Mouse (Mus musculus) small intestine, adult 2 months (tissue): ENCODE data around the gene Mnd1.
A peak's percentile ranks its signal among the peaks of the same experiment; 100 is the strongest.

Experiments
- CTCF ChIP-seq: fragments of 200-500 bp; IDR thresholded peaks from 2 replicates; pipeline ENCODE4 v1.5.1; 2012; ENCODE audit warnings: low read depth, mild to moderate bottlenecking, control low read depth, inconsistent platforms, low read length, moderate library complexity, mixed read lengths; ENCODE audit not compliant: insufficient replicate concordance, insufficient read length; ENCODE audit errors: extremely low read depth
- POLR2A ChIP-seq: fragments of 200-500 bp; IDR thresholded peaks from 2 replicates; pipeline ENCODE4 v1.6.1; 2012; ENCODE audit warnings: low read depth, mild to moderate bottlenecking, control low read depth, inconsistent platforms, low read length, moderate library complexity

DNA sequence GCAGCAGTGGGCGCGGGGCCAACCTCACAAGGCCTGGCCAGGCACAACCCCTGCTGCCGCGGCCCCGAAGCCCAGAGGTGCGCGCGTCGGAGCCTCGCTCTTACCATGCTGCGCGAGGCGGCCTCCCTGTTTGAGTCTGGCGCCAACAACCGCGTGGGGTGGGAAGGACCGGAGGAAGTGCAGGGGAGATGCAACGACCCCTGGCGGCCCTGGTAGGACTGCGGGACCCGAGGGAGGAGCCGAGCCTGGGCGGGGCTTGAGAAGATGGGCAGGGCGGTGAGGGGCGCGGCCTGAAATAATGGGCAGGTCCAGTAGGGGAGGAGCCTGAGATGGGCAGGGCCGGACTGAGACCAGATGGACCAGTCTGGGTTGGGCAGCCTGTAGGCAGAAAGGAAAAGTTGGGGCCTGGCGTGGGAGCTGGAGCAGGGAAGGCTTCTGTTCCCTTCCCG is at the start of gene Mnd1:
- TF ChIP-seq CTCF, result peak; percentile 82
- TF ChIP-seq POLR2A, result no peak; the same call in 1 of the 2 replicates
